Mouse (Mus musculus): ENCODE measurements around the gene Vps26c.
A peak's percentile ranks its signal among the peaks of the same experiment; 100 is the strongest.
"Not testable (repeated sequence)": the region's sequence is repeated elsewhere in the genome, so short reads cannot be mapped to it uniquely, and the experiment has no call there.

Vps26c gene

GRCm38 (mm10) chr16:94497176-94497575, 29.5 kb downstream of the Vps26c start:
- not testable (repeated sequence) for DNase-seq (ENCODE audit: low read depth in 2 of 2, low spot score in 2 of 2)

- DNase-seq (ENCODE audit: low read depth in 2 of 2, low spot score in 2 of 2), result no peak
Measured at GRCm38 (mm10) chr16:94489326-94489725, 37.3 kb downstream of the Vps26c start.

GRCm38 (mm10) chr16:94487341-94487740, 39.3 kb downstream of the Vps26c start:
- no peak for DNase-seq (ENCODE audit: low read depth in 2 of 2, low spot score in 2 of 2)

GRCm38 (mm10) chr16:94484752-94485535, 41.7 kb downstream of the Vps26c start:
- DNase-seq (ENCODE audit: low read depth in 2 of 2, low spot score in 2 of 2), result no peak

GRCm38 (mm10) chr16:94473086-94473822, 53.4 kb downstream of the Vps26c start:
- DNase-seq (ENCODE audit: low read depth in 2 of 2, low spot score in 2 of 2), result no peak

GRCm38 (mm10) chr16:94472515-94472951, 54.1 kb downstream of the Vps26c start:
- DNase-seq (ENCODE audit: low read depth in 2 of 2, low spot score in 2 of 2), result no peak

GRCm38 (mm10) chr16:94468391-94468790, 58.2 kb downstream of the Vps26c start:
- no peak for DNase-seq (ENCODE audit: low read depth in 2 of 2, low spot score in 2 of 2)

GRCm38 (mm10) chr16:94467337-94468055, 59.1 kb downstream of the Vps26c start:
- DNase-seq (ENCODE audit: low read depth in 2 of 2, low spot score in 2 of 2), result no peak

- not testable (repeated sequence) for DNase-seq (ENCODE audit: low read depth in 2 of 2, low spot score in 2 of 2)
Measured at GRCm38 (mm10) chr16:94466317-94466716, 60.3 kb downstream of the Vps26c start.

- DNase-seq (ENCODE audit: low read depth in 2 of 2, low spot score in 2 of 2), result no peak
Measured at GRCm38 (mm10) chr16:94465900-94466299, 60.7 kb downstream of the Vps26c start.

- DNase-seq (ENCODE audit: low read depth in 2 of 2, low spot score in 2 of 2), result no peak
Measured at GRCm38 (mm10) chr16:94464067-94464466, 62.6 kb downstream of the Vps26c start.

- peak in 1 of 2 experiments; percentile 2 for DNase-seq (ENCODE audit: low read depth in 2 of 2, low spot score in 2 of 2)
Measured at GRCm38 (mm10) chr16:94454146-94454545, 72.5 kb downstream of the Vps26c start.

- no peak for DNase-seq (ENCODE audit: low read depth in 2 of 2, low spot score in 2 of 2)
Measured at GRCm38 (mm10) chr16:94452768-94453167, 73.9 kb downstream of the Vps26c start.

GRCm38 (mm10) chr16:94451545-94452488, 74.8 kb downstream of the Vps26c start:
- no peak for DNase-seq (ENCODE audit: low read depth in 2 of 2, low spot score in 2 of 2)

- DNase-seq (ENCODE audit: low read depth in 2 of 2, low spot score in 2 of 2), result no peak
Measured at GRCm38 (mm10) chr16:94449632-94450031, 77.0 kb downstream of the Vps26c start.

- DNase-seq (ENCODE audit: low read depth in 2 of 2, low spot score in 2 of 2), result no peak
Measured at GRCm38 (mm10) chr16:94449151-94449550, 77.5 kb downstream of the Vps26c start.

Data from CD8-positive naive resting alpha-beta T cell, adult 2 months (primary cell).